Mouse (Mus musculus) small intestine, adult 2 months (tissue): ENCODE results near the gene Ces1a. TPM values are rescaled to one million over a fixed set of nuclear protein-coding genes. Genes with fewer than 3 reads are reported as not detected.

ENCODE experiments used
- H3K27ac ChIP-seq: fragments of 200-500 bp; 2 replicates; pipeline ENCODE4 v1.5.1; 2012; ENCODE audit warnings: low read depth, low read length, control low read depth, inconsistent platforms; ENCODE audit not compliant: insufficient read depth
- H3K27me3 ChIP-seq: fragments of 200-500 bp; 2 replicates; pipeline ENCODE4 v1.6.1; 2012; ENCODE audit warnings: mild to moderate bottlenecking, moderate library complexity, low read length, inconsistent platforms; ENCODE audit not compliant: control insufficient read depth, insufficient read depth
- H3K36me3 ChIP-seq: fragments of 200-500 bp; 2 replicates; pipeline ENCODE4 v1.6.1; 2012; ENCODE audit warnings: mild to moderate bottlenecking, low read length, control low read depth, inconsistent platforms; ENCODE audit not compliant: control insufficient read depth, insufficient read depth
- H3K4me1 ChIP-seq: fragments of 200-500 bp; 2 replicates; pipeline ENCODE4 v1.6.1; 2012; ENCODE audit warnings: low read length, inconsistent platforms, mixed read lengths; ENCODE audit not compliant: control insufficient read depth, insufficient read depth, insufficient read length
- H3K4me3 ChIP-seq: fragments of 200-500 bp; 2 replicates; pipeline ENCODE4 v1.5.1; 2012; ENCODE audit warnings: low read depth, mild to moderate bottlenecking, control low read depth, inconsistent platforms, low read length, moderate library complexity
- CTCF ChIP-seq: fragments of 200-500 bp; IDR thresholded peaks from 2 replicates; pipeline ENCODE4 v1.5.1; 2012; ENCODE audit warnings: low read depth, mild to moderate bottlenecking, control low read depth, inconsistent platforms, low read length, moderate library complexity, mixed read lengths; ENCODE audit not compliant: insufficient replicate concordance, insufficient read length; ENCODE audit errors: extremely low read depth
- POLR2A ChIP-seq: fragments of 200-500 bp; IDR thresholded peaks from 2 replicates; pipeline ENCODE4 v1.6.1; 2012; ENCODE audit warnings: low read depth, mild to moderate bottlenecking, control low read depth, inconsistent platforms, low read length, moderate library complexity
- WGBS: fragments of 180-500 bp; shearing (Covaris S2); methylation state at CpG from one replicate; pipeline ENCODE4 v1.1.7; 2018; 5-methylcytosine and 5-hydroxymethylcytosine counted together
- polyA plus RNA-seq: library from polyadenylated mRNA; depleted of rRNA; stranded (reverse); fragments of >200 nt; gene quantifications from 2 replicates; pipeline ENCODE4 v1.2.3, GENCODE M21; 2012; rRNA removed

The Ces1a gene
- 0.05 TPM in 1 of 2 replicates, not detected in the other for polyA plus RNA-seq

- Histone ChIP-seq H3K4me3 (no peak within 1 kb of the TSS), H3K27me3 (no peaks in the 10 kb centered on the region), H3K36me3 (no peaks in the 10 kb centered on the region), H3K4me1 (no peaks in the 10 kb centered on the region), H3K27ac (no peak within 1 kb of the TSS)
- no peak for TF ChIP-seq CTCF
- TF ChIP-seq POLR2A: no peak
- 80% methylated on average over 3 of the region's 3 CpGs for WGBS
Observed at GRCm38 (mm10) chr8:93048092-93048491, at the start of gene Ces1a. Gene Ces1a, minus strand, starts transcription at chr8:93048192.

- no peaks in the 10 kb centered on the region for H3K4me1 ChIP-seq
- no peak overlapping the region for H3K27ac ChIP-seq
- H3K36me3 ChIP-seq: no peaks in the 10 kb centered on the region
- no peak overlapping the region for H3K4me3 ChIP-seq
- TF ChIP-seq CTCF (no peak), POLR2A (no peak)
- H3K27me3 ChIP-seq: no peaks in the 10 kb centered on the region
Observed at GRCm38 (mm10) chr8:93095376-93095775, 47.4 kb upstream of the Ces1a start.

GRCm38 (mm10) chr8:93091324-93091723, 43.3 kb upstream of the Ces1a start:
- no peak overlapping the region for H3K27ac ChIP-seq
- no peaks in the 10 kb centered on the region for H3K4me1 ChIP-seq
- TF ChIP-seq POLR2A: no peak
- H3K4me3 ChIP-seq: no peak overlapping the region
- no peaks in the 10 kb centered on the region for H3K36me3 ChIP-seq
- 24% methylated on average over 1 of the region's 1 CpGs for WGBS
- no peaks in the 10 kb centered on the region; the same call in 1 of the 2 replicates for H3K27me3 ChIP-seq

GRCm38 (mm10) chr8:93088686-93089122, 40.7 kb upstream of the Ces1a start:
- Histone ChIP-seq H3K4me3 (no peak overlapping the region), H3K4me1 (no peaks in the 10 kb centered on the region), H3K36me3 (no peaks in the 10 kb centered on the region), H3K27ac (no peak overlapping the region), H3K27me3 (no peaks in the 10 kb centered on the region; the same call in 1 of the 2 replicates)
- 11% methylated on average over 2 of the region's 2 CpGs for WGBS
- TF ChIP-seq POLR2A (no peak), CTCF (no peak)

- Histone ChIP-seq H3K27ac (no peak overlapping the region), H3K36me3 (no peaks in the 10 kb centered on the region), H3K4me3 (no peak overlapping the region), H3K27me3 (no peaks in the 10 kb centered on the region; the same call in 1 of the 2 replicates), H3K4me1 (no peaks in the 10 kb centered on the region)
- TF ChIP-seq CTCF (no peak), POLR2A (no peak)
- WGBS: 38% methylated on average over 7 of the region's 7 CpGs
Observed at GRCm38 (mm10) chr8:93088193-93088592, 40.2 kb upstream of the Ces1a start.

- Histone ChIP-seq H3K4me1 (peaks cover 5% of the 10 kb centered on the region; the same call in 1 of the 2 replicates), H3K27ac (no peak within 1 kb of the TSS), H3K36me3 (no peaks in the 10 kb centered on the region), H3K27me3 (no peaks in the 10 kb centered on the region; the same call in 1 of the 2 replicates), H3K4me3 (no peak within 1 kb of the TSS)
- 20% methylated on average over 2 of the region's 2 CpGs for WGBS
- TF ChIP-seq CTCF (no peak), POLR2A (no peak)
Observed at GRCm38 (mm10) chr8:93079887-93080286, 31.9 kb upstream of the Ces1a start, which contains the start of gene Ces1b. Gene Ces1b, minus strand, starts transcription at chr8:93080017.

- WGBS: 43% methylated on average over 4 of the region's 4 CpGs
- TF ChIP-seq CTCF (no peak), POLR2A (no peak)
- Histone ChIP-seq H3K36me3 (no peaks in the 10 kb centered on the region), H3K27me3 (no peaks in the 10 kb centered on the region; the same call in 1 of the 2 replicates), H3K4me3 (no peak overlapping the region), H3K27ac (no peak overlapping the region), H3K4me1 (peaks cover 5% of the 10 kb centered on the region; the same call in 1 of the 2 replicates)
Observed at GRCm38 (mm10) chr8:93075251-93075650, 27.3 kb upstream of the Ces1a start.
